Mouse (Mus musculus) liver, postnatal 0 days (tissue): ENCODE data around the gene Dlgap4.

Experiments
- CTCF ChIP-seq: sonication (generic); IDR thresholded peaks from 2 replicates; pipeline ENCODE4 v1.5.1; 2016; ENCODE audit warnings: antibody characterized with exemption, low read depth
- EP300 ChIP-seq: IDR thresholded peaks from 2 replicates; pipeline ENCODE4 v1.6.1; 2016; ENCODE audit warnings: antibody characterized with exemption, low read depth, mild to moderate bottlenecking

DNA sequence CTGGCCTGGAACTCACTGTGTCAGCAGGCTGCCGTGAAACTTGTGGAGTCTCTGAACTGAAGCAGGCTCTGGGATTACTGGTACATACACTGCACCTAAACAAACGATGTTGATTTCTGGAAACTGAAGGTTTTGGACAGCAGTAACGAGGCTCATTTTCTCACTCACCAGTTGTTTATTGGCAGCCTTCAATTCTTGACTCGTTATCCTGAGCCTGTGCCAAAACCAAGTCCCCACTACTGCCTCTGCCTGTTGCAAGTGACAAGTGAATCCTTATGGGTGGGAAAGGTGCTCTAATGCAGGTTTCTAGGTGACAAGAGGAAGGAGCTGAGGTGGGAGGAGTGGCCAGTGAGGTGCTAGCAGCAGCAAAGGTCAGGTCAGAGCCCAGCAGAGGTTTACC lies 128.5 kb downstream of the Dlgap4 start:
- no peak for TF ChIP-seq CTCF
- TF ChIP-seq EP300: no peak
